Mouse (Mus musculus) bone marrow macrophage, adult 2 months (primary cell): ENCODE measurements around the gene Slc31a1. TPM values are rescaled to one million over a fixed set of nuclear protein-coding genes. Genes with fewer than 3 reads are reported as not detected.

Experiments used
- H3K27ac ChIP-seq: 2 replicates; pipeline ENCODE4 v1.5.1; 2012; ENCODE audit warnings: low read depth, low read length; ENCODE audit not compliant: insufficient read depth
- H3K4me1 ChIP-seq: 2 replicates; pipeline ENCODE4 v1.6.1; 2012; ENCODE audit warnings: low read length; ENCODE audit not compliant: control insufficient read depth, insufficient read depth
- H3K4me3 ChIP-seq: 2 replicates; pipeline ENCODE4 v1.5.1; 2012; ENCODE audit warnings: mild to moderate bottlenecking, low read length, moderate library complexity; ENCODE audit not compliant: insufficient read depth
- CTCF ChIP-seq: IDR thresholded peaks from 2 replicates; pipeline ENCODE4 v1.5.1; 2012; ENCODE audit warnings: low read depth, mild to moderate bottlenecking, low read length, moderate library complexity
- POLR2A ChIP-seq: IDR thresholded peaks from 2 replicates; pipeline ENCODE4 v1.6.1; 2012; ENCODE audit warnings: mild to moderate bottlenecking, low read depth, low read length, borderline replicate concordance
- polyA plus RNA-seq: library from polyadenylated mRNA; stranded (reverse); fragments of >200 nt; gene quantifications from 2 replicates; pipeline ENCODE4 v1.2.4, GENCODE M21; 2012; ENCODE audit not compliant: missing spikeins, insufficient read depth, insufficient read length

Gene Slc31a1
- 64.1 and 71.0 TPM in 2 replicates for polyA plus RNA-seq

GRCm38 (mm10) chr4:62360088-62360804, at the start of gene Slc31a1, which contains the start of gene Fkbp15:
Gene Slc31a1 (plus strand): TSS chr4:62360727.
Gene Fkbp15 (minus strand): TSS chr4:62360548.
- Histone ChIP-seq H3K4me3 (peak within 1 kb of the TSS; percentile 77), H3K27ac (peak within 1 kb of the TSS; percentile 97), H3K4me1 (peaks cover 26% of the 10 kb centered on the region)
- no peak; the same call in 1 of the 2 replicates for TF ChIP-seq POLR2A
- no peak for TF ChIP-seq CTCF

GRCm38 (mm10) chr4:62312821-62313220, 47.7 kb upstream of the Slc31a1 start:
- TF ChIP-seq CTCF (no peak), POLR2A (no peak)
- Histone ChIP-seq H3K4me3 (no peak overlapping the region), H3K4me1 (peaks cover 26% of the 10 kb centered on the region), H3K27ac (no peak overlapping the region)

DNA sequence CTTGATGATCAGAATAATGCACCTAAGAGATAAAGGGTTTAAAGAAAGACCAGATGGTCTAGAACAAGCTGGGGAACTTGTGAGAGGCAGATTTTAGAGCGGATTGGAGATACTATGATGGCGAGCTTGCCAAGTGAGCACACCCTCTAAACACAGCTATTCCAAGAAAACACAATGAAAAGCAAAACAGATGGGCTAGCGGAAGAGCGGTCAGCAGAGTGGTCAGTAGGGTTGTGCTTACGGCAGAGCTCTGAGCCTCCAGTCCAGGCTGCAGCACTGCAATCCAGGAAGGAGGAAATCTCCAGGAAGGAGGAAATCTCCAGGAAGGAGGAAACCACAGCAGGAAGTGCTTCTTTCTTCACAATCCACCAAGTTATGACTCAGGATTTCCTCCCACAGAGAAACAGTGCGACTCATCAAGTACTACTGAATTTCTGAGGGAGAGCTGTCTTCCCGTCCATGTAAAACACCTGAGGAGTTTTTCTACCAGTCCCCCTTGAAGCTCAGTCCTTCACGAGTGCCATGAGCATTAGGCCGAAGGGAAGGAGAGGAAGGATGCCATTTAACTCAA, 46.8 kb upstream of the Slc31a1 start:
- TF ChIP-seq CTCF (no peak), POLR2A (no peak)
- peak overlapping the region; percentile 37; the same call in 1 of the 2 replicates for H3K27ac ChIP-seq
- peaks cover 26% of the 10 kb centered on the region for H3K4me1 ChIP-seq
- no peak overlapping the region for H3K4me3 ChIP-seq

DNA sequence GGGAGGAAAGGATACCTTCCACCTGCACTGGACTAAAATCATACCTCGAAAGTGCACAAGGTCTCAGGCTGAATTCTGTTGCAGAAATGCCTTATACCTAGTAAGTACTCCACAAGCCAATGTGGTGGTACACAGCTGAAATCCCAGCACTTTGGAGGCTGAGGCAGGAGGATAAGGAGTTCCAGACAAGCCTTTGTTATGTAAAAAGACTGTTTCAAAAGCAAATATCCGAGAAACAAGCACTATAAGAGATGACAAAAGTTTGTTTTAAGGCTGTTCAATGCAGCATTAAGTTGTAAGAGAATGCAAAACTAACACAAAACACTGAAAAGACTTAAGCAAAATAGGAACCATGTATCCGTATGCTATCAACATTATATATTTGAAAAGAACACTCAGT, 46.0 kb upstream of the Slc31a1 start:
- no peak overlapping the region for H3K27ac ChIP-seq
- H3K4me1 ChIP-seq, result peaks cover 26% of the 10 kb centered on the region
- TF ChIP-seq POLR2A (no peak), CTCF (no peak)
- no peak overlapping the region for H3K4me3 ChIP-seq

- TF ChIP-seq POLR2A (no peak), CTCF (no peak)
- peaks cover 26% of the 10 kb centered on the region for H3K4me1 ChIP-seq
- H3K27ac ChIP-seq, result no peak overlapping the region
- H3K4me3 ChIP-seq, result no peak overlapping the region
Measured at GRCm38 (mm10) chr4:62316456-62316855, 44.1 kb upstream of the Slc31a1 start.

GRCm38 (mm10) chr4:62318294-62318693, 42.2 kb upstream of the Slc31a1 start:
- Histone ChIP-seq H3K4me3 (no peak overlapping the region), H3K4me1 (peaks cover 34% of the 10 kb centered on the region), H3K27ac (no peak overlapping the region)
- no peak for TF ChIP-seq POLR2A
- no peak for TF ChIP-seq CTCF

DNA sequence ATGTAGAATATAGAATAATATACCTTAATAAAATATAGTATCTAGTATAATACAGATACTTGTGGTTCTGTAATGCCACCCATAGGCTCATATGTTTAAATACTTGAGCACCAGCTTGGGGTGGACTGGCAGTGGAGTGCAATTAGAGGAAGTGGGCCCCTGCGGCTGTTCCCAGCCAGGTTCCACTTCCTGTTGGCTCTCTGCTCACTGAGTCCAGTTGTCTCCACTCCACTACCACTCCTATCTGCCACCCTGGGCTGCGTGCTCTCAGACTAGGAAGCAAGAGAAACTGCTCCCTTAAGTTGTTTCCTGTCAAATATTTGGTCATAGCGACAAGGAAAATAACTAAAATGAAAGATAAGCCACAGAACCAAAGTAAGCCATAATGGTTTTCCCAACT, 37.8 kb upstream of the Slc31a1 start:
- peaks cover 50% of the 10 kb centered on the region for H3K4me1 ChIP-seq

DNA sequence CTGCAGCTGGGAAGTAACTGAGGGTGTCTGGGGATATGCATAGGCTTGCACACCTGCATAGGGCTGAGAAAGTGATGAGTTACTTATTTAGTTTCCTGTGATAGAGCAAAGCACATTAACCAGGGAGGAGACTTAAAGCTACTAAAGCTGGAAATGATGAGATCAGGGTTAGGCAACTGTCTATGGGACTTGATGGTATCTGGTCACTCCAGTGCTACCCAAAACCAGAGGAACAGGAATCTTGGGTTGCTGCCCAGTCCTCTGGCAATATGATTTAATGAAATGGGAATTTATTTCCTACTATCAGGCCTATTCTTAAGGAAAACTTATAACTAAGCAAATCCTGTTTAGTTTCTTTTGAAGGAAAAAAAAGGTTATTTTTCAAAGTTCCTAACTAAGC, 34.4 kb upstream of the Slc31a1 start:
- Histone ChIP-seq H3K27ac (no peak overlapping the region), H3K4me3 (no peak overlapping the region), H3K4me1 (peaks cover 62% of the 10 kb centered on the region)
- TF ChIP-seq CTCF, result no peak
- TF ChIP-seq POLR2A, result no peak

More for the DNA sequence above, 37.8 kb upstream of the Slc31a1 start:
- Histone ChIP-seq H3K4me3 (0 out of 2 replicates have a peak overlapping the region, but pooled peaks have one; percentile 1), H3K27ac (peak overlapping the region; percentile 72)
- TF ChIP-seq POLR2A (no peak), CTCF (no peak)

DNA sequence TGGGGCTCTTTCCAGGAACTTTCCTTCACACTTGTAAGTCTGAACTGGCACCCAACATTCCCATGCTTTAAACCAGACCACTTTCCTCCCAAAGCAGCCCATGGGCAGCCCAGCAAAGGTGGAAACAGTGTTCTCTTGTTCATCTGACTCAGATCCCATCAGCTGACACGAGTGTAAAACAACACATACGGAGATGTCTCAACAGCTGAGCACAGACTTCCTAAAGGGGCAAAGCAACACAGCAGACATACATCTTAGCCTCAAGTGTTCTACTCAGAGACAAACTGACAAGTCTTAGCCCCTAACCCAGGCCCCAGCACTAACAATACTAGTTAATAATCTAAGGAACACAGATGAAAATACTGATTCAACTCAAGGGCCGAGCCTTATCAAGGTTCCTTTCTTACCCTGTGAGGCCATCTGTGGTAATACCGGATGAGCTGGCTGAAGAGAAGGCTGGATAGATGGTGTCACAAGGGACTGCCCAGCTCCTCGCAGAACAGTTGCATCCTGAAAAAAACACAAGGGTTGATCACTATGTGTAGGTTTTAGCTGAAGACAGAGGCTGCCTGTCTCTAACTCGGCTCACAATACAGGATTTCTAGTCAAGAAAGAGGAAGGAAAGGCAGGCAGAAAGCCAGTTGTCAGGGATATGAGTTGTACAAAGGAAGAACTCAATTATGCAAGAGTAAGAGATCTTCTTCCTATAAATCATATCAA, 31.4 kb upstream of the Slc31a1 start:
- H3K4me1 ChIP-seq, result peaks cover 47% of the 10 kb centered on the region
- no peak for TF ChIP-seq CTCF
- TF ChIP-seq POLR2A, result no peak
- peak overlapping the region; percentile 99 for H3K27ac ChIP-seq
- peak overlapping the region; percentile 49 for H3K4me3 ChIP-seq
